Mouse (Mus musculus): ENCODE measurements around the gene Tmem102. TPM values are rescaled to one million over a fixed set of nuclear protein-coding genes. Genes with fewer than 3 reads are reported as not detected.

Gene Tmem102
- 0.44 and 0.52 TPM in 2 replicates for polyA plus RNA-seq (2015; fragmentation: Nextera tagmentation; extraction: Ambion mirVana)

DNA sequence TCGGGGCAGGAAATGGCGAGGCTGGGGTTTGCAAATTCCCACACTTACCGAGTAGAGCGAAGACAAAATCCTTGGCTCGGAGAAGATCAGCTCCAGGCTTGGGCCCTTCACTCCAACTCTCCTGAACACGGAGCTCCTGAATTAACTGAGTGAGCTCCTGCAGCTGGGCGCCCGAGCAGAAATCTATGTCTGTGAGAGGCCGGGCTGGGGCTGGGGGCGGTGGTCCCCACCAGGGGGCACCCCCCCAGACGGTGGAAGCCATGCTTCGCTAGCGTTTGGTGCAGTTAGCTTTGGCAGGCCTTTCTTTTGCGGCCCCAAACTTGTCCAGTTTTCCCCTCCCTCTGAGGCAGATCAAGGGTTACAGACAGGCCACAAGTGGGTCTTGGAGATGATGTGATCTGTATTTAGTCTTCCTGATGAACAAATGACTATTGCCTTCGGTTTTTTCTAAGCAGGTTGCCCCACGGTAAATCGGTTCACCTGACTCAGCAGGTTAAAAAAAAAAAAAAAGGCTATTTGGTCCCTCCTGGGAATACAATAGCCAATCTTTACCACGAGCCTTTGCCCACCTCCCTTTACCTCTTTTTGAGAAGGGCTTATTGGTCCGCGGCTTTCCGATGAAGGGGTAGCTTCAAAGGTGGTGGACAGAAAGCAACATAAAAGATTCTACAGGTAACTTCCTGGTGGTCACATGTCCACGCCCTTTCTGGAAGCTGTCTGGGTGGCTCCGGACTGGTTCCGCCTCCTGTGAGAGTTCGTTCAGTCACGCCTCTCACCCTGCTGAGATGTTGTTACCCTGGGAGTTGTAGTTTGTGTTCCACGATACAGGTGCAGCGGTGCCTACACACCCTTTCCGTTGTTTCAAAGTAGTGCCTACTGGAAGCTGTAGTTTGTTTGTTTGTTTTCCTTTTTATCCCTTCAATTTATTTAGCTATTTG is at the start of gene Tmem102:
Tmem102 (minus strand) TSS at position 653 of the 938 bp plus-strand sequence.
- ATAC-seq: no peak
- Histone ChIP-seq H3K36me3 (no peaks in the 10 kb centered on the region), H3K27me3 (peaks cover 44% of the 10 kb centered on the region), H3K9ac (replicated peaks) (peak within 1 kb of the TSS; percentile 19; the same call in 1 of the 2 replicates), H3K4me1 (replicated peaks) (peaks cover 49% of the 10 kb centered on the region), H3K27ac (no peak within 1 kb of the TSS), H3K4me2 (replicated peaks) (peak within 1 kb of the TSS; percentile 97), H3K4me3 (replicated peaks) (peak within 1 kb of the TSS; percentile 59; the same call in 1 of the 2 replicates), H3K9me3 (no peaks in the 10 kb centered on the region)
- WGBS: 6% methylated on average over 29 of the region's 29 CpGs

DNA sequence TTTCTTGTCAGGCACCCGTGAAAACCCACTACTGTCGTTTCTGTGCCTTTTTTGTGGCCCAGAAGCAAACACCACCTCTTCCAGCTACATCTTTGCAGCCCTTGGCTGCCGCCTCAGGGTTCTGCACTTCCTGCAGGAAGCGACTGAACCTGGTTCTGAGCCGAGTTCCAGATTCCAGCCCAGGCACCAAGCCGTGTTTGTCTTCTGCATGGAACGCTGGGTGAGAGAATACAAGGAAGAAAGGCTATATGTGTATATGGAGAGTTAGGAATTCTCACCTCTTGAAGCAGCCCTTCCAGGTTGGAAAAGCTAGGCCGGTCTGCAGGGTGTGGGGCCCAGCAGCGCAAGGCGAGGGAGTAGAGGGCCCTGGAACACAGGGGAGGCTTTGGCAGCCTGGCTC is 49.3 kb upstream of the Tmem102 start:
- H3K4me1 ChIP-seq (replicated peaks): peaks cover 15% of the 10 kb centered on the region; the same call in 1 of the 2 replicates
- H3K9me3 ChIP-seq: no peaks in the 10 kb centered on the region
- no peak overlapping the region for H3K4me2 ChIP-seq (replicated peaks)
- no peak overlapping the region for H3K9ac ChIP-seq (replicated peaks)
- WGBS: 88% methylated on average over 10 of the region's 10 CpGs
- H3K36me3 ChIP-seq: peaks cover 23% of the 10 kb centered on the region
- H3K27me3 ChIP-seq: peaks cover 21% of the 10 kb centered on the region
- H3K4me3 ChIP-seq (replicated peaks): no peak overlapping the region
- H3K27ac ChIP-seq: no peak overlapping the region
- ATAC-seq: no peak

- no peak overlapping the region for H3K4me2 ChIP-seq (replicated peaks)
- peaks cover 17% of the 10 kb centered on the region for H3K4me1 ChIP-seq (replicated peaks)
- 70% methylated on average over 7 of the region's 7 CpGs for whole genome bisulfite sequencing
- H3K27me3 ChIP-seq: peaks cover 17% of the 10 kb centered on the region
- no peak overlapping the region for H3K9ac ChIP-seq (replicated peaks)
- H3K9me3 ChIP-seq: no peaks in the 10 kb centered on the region
- H3K36me3 ChIP-seq: peaks cover 30% of the 10 kb centered on the region
- no peak overlapping the region for H3K4me3 ChIP-seq (replicated peaks)
- peak overlapping the region; percentile 30; the same call in 1 of the 2 replicates for H3K27ac ChIP-seq
- ATAC-seq: no peak
Observed at GRCm38 (mm10) chr11:69853994-69854393, 48.6 kb upstream of the Tmem102 start.

DNA sequence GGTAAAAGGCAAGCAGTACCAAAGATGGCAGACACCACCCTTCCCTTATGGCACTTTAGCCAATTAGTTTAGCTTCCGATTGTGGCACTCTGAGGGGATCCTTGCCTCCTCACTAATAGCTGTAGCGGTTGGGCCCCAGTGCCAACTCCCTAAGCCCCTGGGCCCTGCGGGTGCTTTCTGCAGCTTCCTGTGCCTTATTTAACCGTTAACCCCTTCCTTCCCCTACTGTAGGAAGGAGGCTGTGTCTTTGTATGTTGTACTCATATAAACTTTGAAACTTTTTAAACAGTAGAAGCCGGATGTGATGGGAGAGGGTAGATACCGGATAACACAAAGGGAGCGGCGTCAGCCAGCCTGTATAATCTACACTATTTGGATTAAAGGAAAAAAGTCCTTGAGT is 45.3 kb upstream of the Tmem102 start:
- H3K4me2 ChIP-seq (replicated peaks): no peak overlapping the region
- peaks cover 43% of the 10 kb centered on the region for H3K36me3 ChIP-seq
- 81% methylated on average over 8 of the region's 8 CpGs for WGBS
- no peaks in the 10 kb centered on the region for H3K9me3 ChIP-seq
- ATAC-seq: no peak
- no peak overlapping the region for H3K27ac ChIP-seq
- H3K9ac ChIP-seq (replicated peaks): no peak overlapping the region
- H3K4me3 ChIP-seq (replicated peaks): no peak overlapping the region
- H3K4me1 ChIP-seq (replicated peaks): peaks cover 38% of the 10 kb centered on the region
- H3K27me3 ChIP-seq: no peaks in the 10 kb centered on the region

GRCm38 (mm10) chr11:69849884-69850283 is 44.5 kb upstream of the Tmem102 start:
- Histone ChIP-seq H3K4me1 (replicated peaks) (peaks cover 40% of the 10 kb centered on the region), H3K4me2 (replicated peaks) (no peak overlapping the region), H3K27ac (no peak overlapping the region), H3K9ac (replicated peaks) (no peak overlapping the region), H3K27me3 (no peaks in the 10 kb centered on the region), H3K9me3 (no peaks in the 10 kb centered on the region), H3K4me3 (replicated peaks) (no peak overlapping the region), H3K36me3 (peaks cover 43% of the 10 kb centered on the region)
- WGBS: 93% methylated on average over 15 of the region's 15 CpGs
- ATAC-seq: no peak

DNA sequence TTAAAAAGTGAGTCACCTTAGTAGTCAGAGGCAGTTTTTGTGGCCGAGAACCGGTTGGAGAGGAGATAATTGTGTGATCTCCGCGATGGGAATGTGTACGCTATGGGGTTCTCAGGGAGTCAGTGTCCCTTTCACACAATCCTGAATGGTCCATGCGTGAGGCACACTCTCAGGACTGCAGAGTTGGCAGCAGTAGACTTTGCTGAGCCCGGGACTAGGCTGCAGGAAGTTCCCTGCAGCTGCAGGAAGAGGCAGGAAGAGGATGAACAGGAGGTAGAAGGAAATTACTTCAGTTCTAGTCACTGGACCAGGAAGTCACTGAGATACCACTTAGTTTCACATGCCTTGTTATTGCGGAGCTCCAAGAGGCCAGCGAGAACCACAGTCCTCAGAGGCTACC is 43.7 kb upstream of the Tmem102 start:
- peaks cover 43% of the 10 kb centered on the region for H3K36me3 ChIP-seq

GRCm38 (mm10) chr11:69848021-69848420 is 42.6 kb upstream of the Tmem102 start:
- Histone ChIP-seq H3K4me3 (replicated peaks) (peak overlapping the region; percentile 78), H3K9ac (replicated peaks) (peak overlapping the region; percentile 89; the same call in 1 of the 2 replicates)
- ATAC-seq: no peak

More for the DNA sequence above, 43.7 kb upstream of the Tmem102 start:
- ATAC-seq: no peak
- no peak overlapping the region for H3K4me3 ChIP-seq (replicated peaks)
- no peak overlapping the region for H3K27ac ChIP-seq
- no peaks in the 10 kb centered on the region for H3K27me3 ChIP-seq
- peaks cover 40% of the 10 kb centered on the region for H3K4me1 ChIP-seq (replicated peaks)
- no peaks in the 10 kb centered on the region for H3K9me3 ChIP-seq
- no peak overlapping the region for H3K9ac ChIP-seq (replicated peaks)
- H3K4me2 ChIP-seq (replicated peaks): no peak overlapping the region
- 93% methylated on average over 9 of the region's 9 CpGs for WGBS

DNA sequence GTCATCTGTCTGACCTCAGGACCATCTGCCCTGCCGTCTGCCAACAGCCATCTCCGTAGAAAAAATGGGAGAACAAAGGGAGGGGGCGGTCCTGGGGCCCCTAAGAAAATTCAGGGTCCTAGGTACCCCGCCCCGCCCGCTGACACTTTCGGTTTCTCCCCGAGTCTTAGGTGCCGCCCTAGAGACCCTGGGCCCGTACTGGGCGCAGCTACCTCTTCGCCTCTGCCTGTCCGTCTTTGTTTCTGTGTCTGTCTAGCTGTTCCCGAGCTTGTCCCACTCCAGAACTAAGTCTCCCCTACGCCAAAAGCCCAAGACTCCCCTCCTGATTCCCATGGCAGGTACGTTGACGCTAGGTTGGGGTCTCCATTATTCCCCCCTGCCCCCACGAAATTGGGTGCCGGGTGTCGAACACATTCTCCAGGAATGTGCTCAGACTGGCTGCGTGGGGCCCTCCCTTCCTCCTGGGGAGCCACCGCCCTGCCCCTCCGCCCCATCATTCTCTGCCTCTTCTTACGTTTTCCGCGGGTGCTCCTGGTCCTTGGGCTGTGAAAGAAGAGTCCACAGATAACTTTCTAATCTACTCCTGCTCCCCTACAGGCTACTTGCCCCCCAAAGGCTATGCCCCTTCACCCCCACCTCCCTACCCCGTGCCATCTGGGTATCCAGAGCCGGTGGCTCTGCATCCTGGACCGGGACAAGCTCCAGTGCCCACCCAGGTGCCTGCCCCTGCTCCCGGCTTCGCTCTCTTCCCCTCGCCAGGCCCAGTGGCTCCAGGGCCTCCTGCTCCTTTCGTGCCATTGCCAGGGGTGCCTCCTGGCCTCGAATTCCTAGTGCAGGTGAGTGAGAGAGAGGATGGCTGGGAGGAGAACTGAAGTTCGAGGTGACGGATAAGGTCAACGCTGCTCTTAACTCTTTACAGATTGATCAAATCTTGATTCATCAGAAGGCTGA is 41.6 kb upstream of the Tmem102 start:
- WGBS: 11% methylated on average over 37 of the region's 37 CpGs
- Histone ChIP-seq H3K4me3 (replicated peaks) (peak overlapping the region; percentile 78), H3K36me3 (peaks cover 43% of the 10 kb centered on the region), H3K4me1 (replicated peaks) (peaks cover 40% of the 10 kb centered on the region), H3K4me2 (replicated peaks) (peak overlapping the region; percentile 70), H3K27ac (peak overlapping the region; percentile 95), H3K9ac (replicated peaks) (peak overlapping the region; percentile 89), H3K27me3 (no peaks in the 10 kb centered on the region), H3K9me3 (no peaks in the 10 kb centered on the region)
- peak; percentile 66 for ATAC-seq

More at GRCm38 (mm10) chr11:69848021-69848420, 42.6 kb upstream of the Tmem102 start:
- 99% methylated on average over 6 of the region's 6 CpGs for WGBS
- H3K4me2 ChIP-seq (replicated peaks): peak overlapping the region; percentile 70
- no peaks in the 10 kb centered on the region for H3K9me3 ChIP-seq
- no peak overlapping the region for H3K27ac ChIP-seq
- H3K27me3 ChIP-seq: no peaks in the 10 kb centered on the region
- peaks cover 40% of the 10 kb centered on the region for H3K4me1 ChIP-seq (replicated peaks)
- H3K36me3 ChIP-seq: peaks cover 43% of the 10 kb centered on the region

GRCm38 (mm10) chr11:69846198-69846680 is 40.8 kb upstream of the Tmem102 start, which contains the start of gene Plscr3:
Plscr3 (plus strand) TSS chr11:69846376.
- Histone ChIP-seq H3K36me3 (peaks cover 36% of the 10 kb centered on the region), H3K27me3 (no peaks in the 10 kb centered on the region), H3K27ac (peak within 1 kb of the TSS; percentile 95), H3K4me1 (replicated peaks) (peaks cover 40% of the 10 kb centered on the region), H3K4me2 (replicated peaks) (peak within 1 kb of the TSS; percentile 70), H3K4me3 (replicated peaks) (peak within 1 kb of the TSS; percentile 78), H3K9me3 (no peaks in the 10 kb centered on the region), H3K9ac (replicated peaks) (peak within 1 kb of the TSS; percentile 89)
- WGBS: under 1% methylated on average over 38 of the region's 38 CpGs
- peak; percentile 90 for ATAC-seq

GRCm38 (mm10) chr11:69838714-69839104 is 33.3 kb upstream of the Tmem102 start:
- Histone ChIP-seq H3K4me2 (replicated peaks) (peak overlapping the region; percentile 99), H3K27ac (peak overlapping the region; percentile 98), H3K4me1 (replicated peaks) (peaks cover 34% of the 10 kb centered on the region), H3K27me3 (no peaks in the 10 kb centered on the region), H3K9me3 (no peaks in the 10 kb centered on the region), H3K4me3 (replicated peaks) (peak overlapping the region; percentile 97), H3K9ac (replicated peaks) (peak overlapping the region; percentile 76), H3K36me3 (peaks cover under 1% of the 10 kb centered on the region)
- 0 out of 2 replicates have a peak, but pooled peaks have one; percentile 0 for ATAC-seq
- 0% methylated on average over 7 of the region's 7 CpGs for WGBS

GRCm38 (mm10) chr11:69837952-69838713 is 32.7 kb upstream of the Tmem102 start, which contains the start of gene Tmem256:
Tmem256 (plus strand) TSS chr11:69838514.
- ATAC-seq: peak; percentile 85
- Histone ChIP-seq H3K27ac (peak within 1 kb of the TSS; percentile 98), H3K9ac (replicated peaks) (peak within 1 kb of the TSS; percentile 99), H3K4me1 (replicated peaks) (peaks cover 40% of the 10 kb centered on the region), H3K4me3 (replicated peaks) (peak within 1 kb of the TSS; percentile 97), H3K9me3 (no peaks in the 10 kb centered on the region), H3K4me2 (replicated peaks) (peak within 1 kb of the TSS; percentile 99), H3K36me3 (peaks cover 7% of the 10 kb centered on the region), H3K27me3 (no peaks in the 10 kb centered on the region)
- under 1% methylated on average over 34 of the region's 34 CpGs for WGBS
